Mouse (Mus musculus) limb, embryonic 10.5 days (tissue): Measurements from ENCODE around the gene Lamtor4. TPM values are rescaled to one million over a fixed set of nuclear protein-coding genes. Genes with fewer than 3 reads are reported as not detected.
"Not testable (repeated sequence)": the region's sequence is repeated elsewhere in the genome, so short reads cannot be mapped to it uniquely, and the experiment has no call there.

Experiments used
- DNase-seq: peaks from one replicate; pipeline ENCODE4 v3.0.0-alpha.2; 2017; ENCODE audit warnings: low spot score
- H3K27ac ChIP-seq: fragments of 300-500 bp; sonication (generic); 2 replicates; pipeline ENCODE4 v1.5.1; 2016; ENCODE audit warnings: mild to moderate bottlenecking
- H3K27me3 ChIP-seq: fragments of 300-500 bp; sonication (generic); 2 replicates; pipeline ENCODE4 v1.6.1; 2016; ENCODE audit warnings: low read depth, mild to moderate bottlenecking; ENCODE audit not compliant: poor library complexity, severe bottlenecking
- H3K36me3 ChIP-seq: fragments of 300-500 bp; sonication (generic); 2 replicates; pipeline ENCODE4 v1.6.1; 2016; ENCODE audit warnings: mild to moderate bottlenecking, moderate library complexity
- H3K4me1 ChIP-seq: fragments of 300-500 bp; sonication (generic); 2 replicates; pipeline ENCODE4 v1.6.1; 2016
- H3K4me3 ChIP-seq: fragments of 300-500 bp; sonication (generic); 2 replicates; pipeline ENCODE4 v1.5.1; 2016; ENCODE audit warnings: mild to moderate bottlenecking, moderate library complexity
- H3K9me3 ChIP-seq: fragments of 300-500 bp; sonication (generic); replicated peaks from 2 replicates; pipeline ENCODE4 v1.6.1; 2016; ENCODE audit warnings: mild to moderate bottlenecking
- WGBS: fragments of 180-500 bp; shearing (Covaris S2); methylation state at CpG from one replicate; pipeline ENCODE4 v1.1.7; 2016; 5-methylcytosine and 5-hydroxymethylcytosine counted together
- polyA plus RNA-seq: library from polyadenylated mRNA; unstranded; fragments of >200 nt; fragmentation: Nextera tagmentation; extraction: Ambion mirVana; gene quantifications from 2 replicates; pipeline ENCODE4 v1.2.1, GENCODE M21; 2016

The Lamtor4 gene
- 35.4 and 39.7 TPM in 2 replicates for polyA plus RNA-seq

- Histone ChIP-seq H3K27ac (peak within 1 kb of the TSS; percentile 84), H3K4me1 (peaks cover 15% of the 10 kb centered on the region), H3K9me3 (no peaks in the 10 kb centered on the region), H3K4me3 (peak within 1 kb of the TSS; percentile 74), H3K36me3 (peaks cover 33% of the 10 kb centered on the region), H3K27me3 (no peaks in the 10 kb centered on the region)
- under 1% methylated on average over 38 of the region's 38 CpGs for WGBS
- peak; percentile 88 for DNase-seq
These were observed at the start of gene Lamtor4 for GRCm38 (mm10) chr5:138255353-138256093. Gene Lamtor4, plus strand, starts transcription at chr5:138255482.

GRCm38 (mm10) chr5:138207253-138207652 is 48.0 kb upstream of the Lamtor4 start:
- no peaks in the 10 kb centered on the region for H3K4me1 ChIP-seq
- WGBS: 93% methylated on average over 1 of the region's 1 CpGs
- H3K36me3 ChIP-seq: no peaks in the 10 kb centered on the region
- no peaks in the 10 kb centered on the region for H3K27me3 ChIP-seq
- DNase-seq: no peak
- peaks cover 2% of the 10 kb centered on the region; the same call in 1 of the 2 replicates for H3K9me3 ChIP-seq
- no peak overlapping the region for H3K27ac ChIP-seq
- no peak overlapping the region for H3K4me3 ChIP-seq

GRCm38 (mm10) chr5:138207873-138208272 is 47.4 kb upstream of the Lamtor4 start:
- no peaks in the 10 kb centered on the region for H3K27me3 ChIP-seq
- DNase-seq: no peak
- no peaks in the 10 kb centered on the region for H3K4me1 ChIP-seq
- H3K9me3 ChIP-seq: peaks cover 2% of the 10 kb centered on the region; the same call in 1 of the 2 replicates
- H3K27ac ChIP-seq: no peak overlapping the region
- H3K36me3 ChIP-seq: no peaks in the 10 kb centered on the region
- H3K4me3 ChIP-seq: no peak overlapping the region
- WGBS: 91% methylated on average over 4 of the region's 4 CpGs

- WGBS: 97% methylated on average over 13 of the region's 13 CpGs
- H3K9me3 ChIP-seq, H3K27ac ChIP-seq, DNase-seq, H3K36me3 ChIP-seq, H3K27me3 ChIP-seq, H3K4me1 ChIP-seq, H3K4me3 ChIP-seq: not testable (repeated sequence)
These were observed 38.6 kb upstream of the Lamtor4 start for GRCm38 (mm10) chr5:138216632-138217031.

DNA sequence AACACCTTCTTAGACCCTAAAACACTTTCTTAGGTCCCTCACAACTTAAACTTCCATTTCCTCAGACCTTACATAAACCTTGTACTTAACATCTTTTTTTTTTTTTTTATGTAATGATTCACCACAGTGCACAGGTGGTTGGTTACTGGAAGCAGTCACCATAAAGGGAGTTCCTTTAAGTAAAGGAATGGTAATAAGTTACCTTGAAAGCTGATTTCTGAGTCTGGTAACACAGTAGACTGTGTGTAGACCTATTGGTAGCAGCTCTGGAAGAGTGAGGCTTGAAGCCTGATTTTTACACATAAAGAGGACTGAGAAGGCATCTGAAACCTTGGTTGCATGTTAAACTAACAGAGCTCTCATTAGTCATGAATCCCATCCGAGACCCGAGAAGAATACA is 35.4 kb upstream of the Lamtor4 start:
- 86% methylated on average over 2 of the region's 2 CpGs for WGBS

GRCm38 (mm10) chr5:138222111-138222510 is 33.2 kb upstream of the Lamtor4 start:
- Histone ChIP-seq H3K27me3 (no peaks in the 10 kb centered on the region), H3K4me3 (no peak overlapping the region), H3K36me3 (no peaks in the 10 kb centered on the region), H3K9me3 (no peaks in the 10 kb centered on the region), H3K4me1 (no peaks in the 10 kb centered on the region), H3K27ac (no peak overlapping the region)
- 26% methylated on average over 4 of the region's 4 CpGs for WGBS
- peak; percentile 77 for DNase-seq

More for the DNA sequence above, 35.4 kb upstream of the Lamtor4 start:
- Histone ChIP-seq H3K36me3 (no peaks in the 10 kb centered on the region), H3K4me3 (no peak overlapping the region), H3K9me3 (peaks cover 6% of the 10 kb centered on the region; the same call in 1 of the 2 replicates), H3K27ac (no peak overlapping the region), H3K4me1 (no peaks in the 10 kb centered on the region), H3K27me3 (no peaks in the 10 kb centered on the region)
- no peak for DNase-seq

DNA sequence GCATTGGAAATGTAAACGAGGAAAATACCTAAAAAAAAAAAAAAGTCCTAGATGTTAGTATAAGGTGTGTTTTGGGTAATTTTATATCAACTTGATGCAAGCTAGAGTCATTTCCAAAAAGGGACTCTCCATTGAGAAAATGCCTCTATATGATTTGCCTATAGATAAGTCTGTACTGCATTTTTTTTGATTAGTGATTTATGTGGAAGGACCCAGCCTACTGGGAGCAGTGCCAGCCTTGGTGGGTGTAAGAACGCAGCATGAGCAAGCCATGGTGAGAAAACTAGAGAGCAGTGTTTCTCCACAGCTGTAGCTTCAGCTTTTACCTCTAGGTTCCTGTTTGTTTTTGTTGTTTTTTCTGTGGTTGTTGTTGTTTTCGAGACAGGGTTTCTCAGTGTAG is 32.0 kb upstream of the Lamtor4 start:
- H3K36me3 ChIP-seq: no peaks in the 10 kb centered on the region
- WGBS: 63% methylated on average over 3 of the region's 3 CpGs

DNA sequence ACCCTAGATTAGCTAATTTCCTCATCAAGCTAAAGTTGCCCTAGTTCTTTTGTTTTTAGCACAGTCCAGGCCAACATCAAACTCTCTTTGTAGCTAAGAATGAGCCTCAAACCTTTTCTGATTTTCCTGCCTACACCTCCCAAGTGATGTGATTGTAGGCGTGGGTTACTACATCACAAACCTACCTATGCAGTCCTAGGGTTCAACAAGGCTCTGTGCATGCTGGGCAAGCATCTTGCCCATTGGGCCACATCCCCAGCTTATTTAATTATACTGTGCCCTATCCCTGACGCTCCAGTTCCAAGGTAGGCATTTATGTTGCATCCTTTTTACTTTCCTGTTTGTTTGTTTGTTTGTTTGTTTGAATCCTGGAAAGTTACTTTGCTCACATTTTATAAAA is 29.6 kb upstream of the Lamtor4 start, which contains the start of gene Nxpe5:
Gene Nxpe5 (plus strand): TSS at position 199 of the 400 bp plus-strand sequence.
- Histone ChIP-seq H3K4me3 (no peak within 1 kb of the TSS), H3K27me3 (no peaks in the 10 kb centered on the region), H3K36me3 (no peaks in the 10 kb centered on the region), H3K4me1 (no peaks in the 10 kb centered on the region), H3K27ac (no peak within 1 kb of the TSS), H3K9me3 (no peaks in the 10 kb centered on the region)
- 67% methylated on average over 2 of the region's 2 CpGs for WGBS
- no peak for DNase-seq

More for the DNA sequence above, 32.0 kb upstream of the Lamtor4 start:
- Histone ChIP-seq H3K27me3 (no peaks in the 10 kb centered on the region), H3K27ac (no peak overlapping the region), H3K4me3 (no peak overlapping the region), H3K9me3 (no peaks in the 10 kb centered on the region), H3K4me1 (no peaks in the 10 kb centered on the region)
- no peak for DNase-seq

GRCm38 (mm10) chr5:138226491-138226890 is 28.8 kb upstream of the Lamtor4 start:
- WGBS: 80% methylated on average over 4 of the region's 4 CpGs
- no peak overlapping the region for H3K27ac ChIP-seq
- no peaks in the 10 kb centered on the region for H3K27me3 ChIP-seq
- no peaks in the 10 kb centered on the region for H3K4me1 ChIP-seq
- no peaks in the 10 kb centered on the region for H3K9me3 ChIP-seq
- no peak for DNase-seq
- H3K4me3 ChIP-seq: no peak overlapping the region
- no peaks in the 10 kb centered on the region for H3K36me3 ChIP-seq

- H3K27me3 ChIP-seq: no peaks in the 10 kb centered on the region
- H3K27ac ChIP-seq: no peak overlapping the region
- DNase-seq: no peak
- no peaks in the 10 kb centered on the region for H3K4me1 ChIP-seq
- 81% methylated on average over 2 of the region's 2 CpGs for WGBS
- H3K36me3 ChIP-seq: no peaks in the 10 kb centered on the region
- H3K9me3 ChIP-seq: no peaks in the 10 kb centered on the region
- no peak overlapping the region for H3K4me3 ChIP-seq
These were observed 27.9 kb upstream of the Lamtor4 start for GRCm38 (mm10) chr5:138227367-138227766.

DNA sequence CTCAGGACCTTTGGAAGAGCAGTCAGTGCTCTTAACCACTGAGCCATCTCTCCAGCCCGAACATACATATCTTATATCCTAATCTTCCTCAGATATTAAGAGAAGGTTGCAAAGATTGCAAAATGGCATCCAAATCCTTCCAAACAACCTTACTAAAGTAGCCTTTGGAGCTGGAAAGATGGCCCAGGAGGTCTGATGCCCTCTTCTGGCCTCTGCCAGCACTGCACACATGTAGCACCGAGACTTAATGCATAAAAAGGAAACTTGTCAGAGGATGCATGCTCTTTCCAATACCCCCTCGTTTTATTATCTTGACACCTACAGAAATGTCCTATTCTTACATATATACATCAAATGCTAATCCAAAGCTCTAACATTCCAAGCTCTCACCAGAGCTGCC is 27.3 kb upstream of the Lamtor4 start:
- no peak overlapping the region for H3K27ac ChIP-seq
- WGBS: 67% methylated on average over 3 of the region's 3 CpGs
- H3K4me1 ChIP-seq: no peaks in the 10 kb centered on the region
- no peaks in the 10 kb centered on the region for H3K27me3 ChIP-seq
- no peak overlapping the region for H3K4me3 ChIP-seq
- no peaks in the 10 kb centered on the region for H3K9me3 ChIP-seq
- no peaks in the 10 kb centered on the region for H3K36me3 ChIP-seq
- no peak for DNase-seq

GRCm38 (mm10) chr5:138229511-138229910 is 25.8 kb upstream of the Lamtor4 start:
- DNase-seq: no peak
- H3K27me3 ChIP-seq: no peaks in the 10 kb centered on the region
- H3K4me3 ChIP-seq: no peak overlapping the region
- no peak overlapping the region for H3K27ac ChIP-seq
- H3K9me3 ChIP-seq: no peaks in the 10 kb centered on the region
- WGBS: 91% methylated on average over 3 of the region's 3 CpGs
- no peaks in the 10 kb centered on the region for H3K4me1 ChIP-seq
- H3K36me3 ChIP-seq: no peaks in the 10 kb centered on the region

DNA sequence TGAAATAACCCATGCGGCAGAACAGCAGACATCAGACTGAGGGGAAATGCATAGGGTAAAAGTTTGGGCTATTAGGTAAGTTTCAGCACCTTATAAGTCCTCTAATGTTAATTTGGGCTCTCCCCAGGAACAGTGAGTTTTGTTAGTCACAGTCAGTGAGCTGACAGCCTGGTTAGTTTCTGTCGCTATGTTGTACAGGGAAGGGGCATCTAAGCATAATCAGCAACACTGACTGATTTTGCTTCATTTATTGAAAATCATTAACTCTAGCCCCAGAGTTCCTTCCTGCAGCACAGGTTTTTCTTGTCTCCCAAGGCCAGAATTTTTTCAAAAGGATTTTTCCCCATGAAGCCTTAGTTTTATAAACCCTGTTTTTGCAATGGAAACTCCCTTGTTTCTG is 21.5 kb upstream of the Lamtor4 start:
- no peak for DNase-seq
- Histone ChIP-seq H3K36me3 (no peaks in the 10 kb centered on the region), H3K4me3 (no peak overlapping the region), H3K27me3 (no peaks in the 10 kb centered on the region), H3K4me1 (no peaks in the 10 kb centered on the region), H3K9me3 (no peaks in the 10 kb centered on the region), H3K27ac (no peak overlapping the region)
- 88% methylated on average over 2 of the region's 2 CpGs for WGBS
